Mouse (Mus musculus) adrenal gland, postnatal 10 days (tissue): ENCODE measurements around the gene Hspa4l. TPM values are rescaled to one million over a fixed set of nuclear protein-coding genes. Genes with fewer than 3 reads are reported as not detected.
A peak's percentile ranks its signal among the peaks of the same experiment; 100 is the strongest.

Experiments used
- DNase-seq: peaks from one replicate; pipeline ENCODE4 v3.0.0; 2021; ENCODE audit warnings: mixed read lengths
- total RNA-seq, 2 experiments: library from RNA; stranded (reverse); gene quantifications; 2 replicates each; pipeline ENCODE4 v1.2.3; 2021

Hspa4l gene
- total RNA-seq, 2 experiments from 2014 or later, result 19.6 to 27.2 TPM

GRCm38 (mm10) chr3:40813275-40813674 is 69.0 kb downstream of the Hspa4l start:
- DNase-seq, result no peak

GRCm38 (mm10) chr3:40845521-40845920 is 101.2 kb downstream of the Hspa4l start:
- DNase-seq, result peak; percentile 32

Other genes starting within 250 kb of the Hspa4l start
- 1 to 10 TPM; 2.6 to 2.8 TPM for gene Intu, start 213.2 kb upstream of the Hspa4l start, total RNA-seq
- under 1 TPM; 0.12 to 0.21 TPM for gene Slc25a31, start 35.6 kb upstream of the Hspa4l start, total RNA-seq
- 10 to 100 TPM; 12.3 to 15.1 TPM for gene Plk4, start 55.5 kb downstream of the Hspa4l start, total RNA-seq
- 10 to 100 TPM; 18.8 to 25.6 TPM for gene Mfsd8, start 102.4 kb downstream of the Hspa4l start, total RNA-seq
- 10 to 100 TPM in 1 of 2 experiments, 1 to 10 TPM in 1; 8.8 to 12.7 TPM for gene Abhd18, start 102.5 kb downstream of the Hspa4l start, total RNA-seq
- under 1 TPM in 1 of 2 experiments, not detected in 1; 0.15 TPM for gene 1700034I23Rik, start 158.0 kb downstream of the Hspa4l start, total RNA-seq
- 10 to 100 TPM; 37.3 to 39.9 TPM for gene Larp1b, start 205.3 kb downstream of the Hspa4l start, total RNA-seq